Mouse (Mus musculus): ENCODE measurements around the gene Armc8. TPM values are rescaled to one million over a fixed set of nuclear protein-coding genes. Genes with fewer than 3 reads are reported as not detected.

Armc8 gene
- polyA plus RNA-seq, 1 experiment from 2014 or later, result 43.0 TPM

- H3K4me1 ChIP-seq, result no peaks in the 10 kb centered on the region
- peaks cover 54% of the 10 kb centered on the region for H3K36me3 ChIP-seq (replicated peaks)
- no peak overlapping the region for H3K4me2 ChIP-seq
- WGBS, result 89% methylated on average over 3 of the region's 3 CpGs
- no peaks in the 10 kb centered on the region for H3K27me3 ChIP-seq
- no peak overlapping the region for H3K9ac ChIP-seq
- H3K9me3 ChIP-seq, result no peaks in the 10 kb centered on the region
- H3K27ac ChIP-seq, result no peak overlapping the region
- H3K4me3 ChIP-seq (replicated peaks), result no peak overlapping the region
- ATAC-seq (ENCODE audit: low FRiP score), result no peak
These were observed 80.9 kb downstream of the Armc8 start for GRCm38 (mm10) chr9:99487841-99488240.

- 93% methylated on average over 8 of the region's 8 CpGs for WGBS
- H3K4me3 ChIP-seq (replicated peaks), result no peak overlapping the region
- H3K36me3 ChIP-seq (replicated peaks), result peaks cover 53% of the 10 kb centered on the region
These were observed 81.5 kb downstream of the Armc8 start for GRCm38 (mm10) chr9:99487126-99487695.

DNA sequence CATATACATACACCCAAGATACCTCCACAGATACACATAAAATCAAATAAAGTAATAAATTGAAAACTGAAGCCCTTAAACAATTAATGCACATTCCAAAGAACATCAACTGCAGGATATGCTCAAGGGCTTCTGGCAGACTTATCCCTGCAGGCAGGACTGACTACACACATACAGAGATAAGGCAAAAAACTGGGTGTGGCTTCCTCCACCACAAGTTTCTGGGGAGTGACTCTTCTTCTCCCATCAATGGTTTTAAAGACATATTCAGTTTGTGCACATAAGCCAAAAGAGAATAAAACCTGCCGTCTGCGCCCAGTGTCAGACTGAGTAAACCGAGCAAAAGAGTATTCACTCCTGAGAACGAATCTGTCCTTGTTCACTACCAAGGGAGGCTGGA is 83.6 kb downstream of the Armc8 start:
- no peak for ATAC-seq (ENCODE audit: low FRiP score)
- Histone ChIP-seq H3K4me2 (no peak overlapping the region), H3K9me3 (no peaks in the 10 kb centered on the region), H3K4me3 (replicated peaks) (no peak overlapping the region), H3K4me1 (no peaks in the 10 kb centered on the region), H3K27me3 (no peaks in the 10 kb centered on the region), H3K27ac (no peak overlapping the region), H3K36me3 (replicated peaks) (peaks cover 64% of the 10 kb centered on the region), H3K9ac (no peak overlapping the region)
- 85% methylated on average over 4 of the region's 4 CpGs for WGBS

More at GRCm38 (mm10) chr9:99487126-99487695, 81.5 kb downstream of the Armc8 start:
- no peak for ATAC-seq (ENCODE audit: low FRiP score)
- Histone ChIP-seq H3K9me3 (no peaks in the 10 kb centered on the region), H3K4me2 (no peak overlapping the region), H3K27me3 (no peaks in the 10 kb centered on the region), H3K9ac (no peak overlapping the region), H3K27ac (no peak overlapping the region), H3K4me1 (no peaks in the 10 kb centered on the region)

- no peaks in the 10 kb centered on the region for H3K9me3 ChIP-seq
- peaks cover 58% of the 10 kb centered on the region for H3K36me3 ChIP-seq (replicated peaks)
- H3K9ac ChIP-seq, result no peak overlapping the region
- H3K4me1 ChIP-seq, result no peaks in the 10 kb centered on the region
- no peak overlapping the region for H3K27ac ChIP-seq
- no peak overlapping the region for H3K4me3 ChIP-seq (replicated peaks)
- no peak for ATAC-seq (ENCODE audit: low FRiP score)
- no peak overlapping the region for H3K4me2 ChIP-seq
- no peaks in the 10 kb centered on the region for H3K27me3 ChIP-seq
These were observed 84.1 kb downstream of the Armc8 start for GRCm38 (mm10) chr9:99484632-99485031.

GRCm38 (mm10) chr9:99483191-99483590 is 85.5 kb downstream of the Armc8 start:
- ATAC-seq (ENCODE audit: low FRiP score), result no peak
- H3K4me1 ChIP-seq, result no peaks in the 10 kb centered on the region
- WGBS, result 93% methylated on average over 4 of the region's 4 CpGs
- no peak overlapping the region for H3K9ac ChIP-seq
- no peak overlapping the region for H3K4me2 ChIP-seq
- peaks cover 53% of the 10 kb centered on the region for H3K36me3 ChIP-seq (replicated peaks)
- no peak overlapping the region for H3K27ac ChIP-seq
- H3K9me3 ChIP-seq, result no peaks in the 10 kb centered on the region
- no peaks in the 10 kb centered on the region for H3K27me3 ChIP-seq
- H3K4me3 ChIP-seq (replicated peaks), result no peak overlapping the region

- Histone ChIP-seq H3K9ac (no peak overlapping the region), H3K27ac (no peak overlapping the region), H3K4me2 (no peak overlapping the region), H3K27me3 (no peaks in the 10 kb centered on the region), H3K4me1 (no peaks in the 10 kb centered on the region), H3K4me3 (replicated peaks) (no peak overlapping the region), H3K36me3 (replicated peaks) (peaks cover 37% of the 10 kb centered on the region), H3K9me3 (no peaks in the 10 kb centered on the region)
- WGBS, result 95% methylated on average over 4 of the region's 4 CpGs
- no peak for ATAC-seq (ENCODE audit: low FRiP score)
These were observed 87.9 kb downstream of the Armc8 start for GRCm38 (mm10) chr9:99480764-99481163.

GRCm38 (mm10) chr9:99479181-99479711 is 89.5 kb downstream of the Armc8 start:
- Histone ChIP-seq H3K9me3 (no peaks in the 10 kb centered on the region), H3K4me1 (no peaks in the 10 kb centered on the region), H3K4me3 (replicated peaks) (no peak overlapping the region), H3K4me2 (no peak overlapping the region), H3K27me3 (no peaks in the 10 kb centered on the region), H3K27ac (no peak overlapping the region), H3K9ac (no peak overlapping the region), H3K36me3 (replicated peaks) (peaks cover 42% of the 10 kb centered on the region)
- ATAC-seq (ENCODE audit: low FRiP score), result no peak
- WGBS, result 91% methylated on average over 9 of the region's 9 CpGs

- H3K9me3 ChIP-seq, result no peaks in the 10 kb centered on the region
- WGBS, result 89% methylated on average over 7 of the region's 7 CpGs
- H3K4me2 ChIP-seq, result no peak overlapping the region
- no peak overlapping the region for H3K27ac ChIP-seq
- H3K4me3 ChIP-seq (replicated peaks), result no peak overlapping the region
- H3K36me3 ChIP-seq (replicated peaks), result peaks cover 20% of the 10 kb centered on the region
- no peaks in the 10 kb centered on the region for H3K27me3 ChIP-seq
- H3K4me1 ChIP-seq, result no peaks in the 10 kb centered on the region
- no peak overlapping the region for H3K9ac ChIP-seq
- ATAC-seq (ENCODE audit: low FRiP score), result no peak
These were observed 97.4 kb downstream of the Armc8 start for GRCm38 (mm10) chr9:99471334-99471733.

DNA sequence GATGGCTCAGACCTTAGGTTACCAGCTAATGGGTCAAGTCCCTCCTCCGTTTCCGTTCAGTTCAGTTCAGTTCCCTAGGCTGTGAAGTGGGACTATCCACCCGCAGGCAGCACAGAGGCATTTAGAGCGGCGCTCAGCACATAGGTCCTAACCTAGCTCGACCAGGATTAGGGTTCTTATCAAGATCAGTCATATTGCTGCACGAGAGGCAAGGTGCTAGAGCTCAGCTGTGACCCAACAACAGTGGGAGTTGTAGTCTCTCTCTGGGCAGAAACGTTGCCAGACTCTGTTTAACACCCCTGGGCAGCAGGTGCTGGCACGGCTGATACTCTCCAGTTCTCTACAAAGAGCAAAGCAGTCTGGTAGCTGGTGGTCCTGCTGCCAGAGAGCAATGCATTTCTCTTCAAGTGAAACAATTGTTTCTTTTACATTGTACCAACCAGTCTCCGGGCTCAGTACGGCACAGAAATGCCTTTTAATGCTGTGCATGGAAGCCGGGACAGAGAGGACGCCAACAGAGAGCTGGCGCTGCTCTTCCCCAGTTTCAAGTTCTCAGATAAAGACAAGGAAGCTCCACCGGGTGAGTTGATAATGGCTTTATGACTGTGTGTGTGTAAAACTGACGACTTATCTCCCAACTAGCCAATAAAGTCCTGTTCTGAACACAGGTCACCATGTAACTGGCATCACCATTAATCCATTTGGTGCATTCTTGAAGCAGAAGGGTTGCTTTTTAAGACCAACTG is 98.2 kb downstream of the Armc8 start:
- Histone ChIP-seq H3K27ac (no peak overlapping the region), H3K9ac (no peak overlapping the region), H3K36me3 (replicated peaks) (peaks cover 12% of the 10 kb centered on the region; the same call in 1 of the 2 replicates), H3K4me1 (no peaks in the 10 kb centered on the region), H3K4me2 (no peak overlapping the region), H3K9me3 (no peaks in the 10 kb centered on the region), H3K4me3 (replicated peaks) (no peak overlapping the region), H3K27me3 (no peaks in the 10 kb centered on the region)
- no peak for ATAC-seq (ENCODE audit: low FRiP score)
- 83% methylated on average over 16 of the region's 16 CpGs for WGBS

- peaks cover 8% of the 10 kb centered on the region; the same call in 1 of the 2 replicates for H3K36me3 ChIP-seq (replicated peaks)
These were observed 98.9 kb downstream of the Armc8 start for GRCm38 (mm10) chr9:99469681-99470273.

DNA sequence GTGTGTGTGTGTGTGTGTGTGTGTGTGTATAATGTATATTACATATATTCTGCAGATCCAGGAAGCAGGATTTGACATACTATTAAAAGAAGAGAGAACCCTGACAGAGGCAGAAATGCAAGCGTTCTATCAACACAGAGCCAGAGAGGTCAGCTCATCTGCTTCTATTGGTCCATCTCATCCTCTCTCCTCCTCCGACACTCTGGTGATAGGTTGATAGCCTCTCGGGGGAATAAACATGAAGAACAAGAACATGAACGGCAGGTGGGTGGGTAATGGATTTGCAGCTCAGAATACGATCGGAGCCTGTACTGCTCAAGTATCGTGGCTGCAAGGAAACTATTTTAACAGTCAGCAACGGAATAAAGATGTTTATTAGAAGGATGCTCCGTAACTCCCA is 100.1 kb downstream of the Armc8 start:
- no peaks in the 10 kb centered on the region for H3K27me3 ChIP-seq
- no peaks in the 10 kb centered on the region for H3K36me3 ChIP-seq (replicated peaks)
- no peaks in the 10 kb centered on the region for H3K9me3 ChIP-seq
- no peak for ATAC-seq (ENCODE audit: low FRiP score)
- H3K4me3 ChIP-seq (replicated peaks), result no peak overlapping the region
- H3K4me2 ChIP-seq, result no peak overlapping the region
- H3K9ac ChIP-seq, result no peak overlapping the region
- no peak overlapping the region for H3K27ac ChIP-seq
- no peaks in the 10 kb centered on the region for H3K4me1 ChIP-seq
- WGBS, result 87% methylated on average over 9 of the region's 9 CpGs

More at GRCm38 (mm10) chr9:99469681-99470273, 98.9 kb downstream of the Armc8 start:
- Histone ChIP-seq H3K27ac (no peak overlapping the region), H3K9me3 (no peaks in the 10 kb centered on the region), H3K27me3 (no peaks in the 10 kb centered on the region), H3K4me1 (no peaks in the 10 kb centered on the region), H3K4me2 (no peak overlapping the region), H3K4me3 (replicated peaks) (no peak overlapping the region), H3K9ac (no peak overlapping the region)
- WGBS, result 73% methylated on average over 8 of the region's 8 CpGs
- ATAC-seq (ENCODE audit: low FRiP score), result no peak

GRCm38 (mm10) chr9:99464876-99465275 is 103.8 kb downstream of the Armc8 start:
- no peak overlapping the region for H3K4me3 ChIP-seq (replicated peaks)
- no peaks in the 10 kb centered on the region for H3K36me3 ChIP-seq (replicated peaks)
- ATAC-seq (ENCODE audit: low FRiP score), result no peak
- H3K4me2 ChIP-seq, result no peak overlapping the region
- no peak overlapping the region for H3K27ac ChIP-seq
- no peaks in the 10 kb centered on the region for H3K4me1 ChIP-seq
- H3K9ac ChIP-seq, result no peak overlapping the region
- 84% methylated on average over 6 of the region's 6 CpGs for WGBS
- H3K27me3 ChIP-seq, result no peaks in the 10 kb centered on the region
- no peaks in the 10 kb centered on the region for H3K9me3 ChIP-seq
